Mouse (Mus musculus) layer of hippocampus, postnatal 25 days (tissue): Measurements from ENCODE around the gene Bnip3. TPM values are rescaled to one million over a fixed set of nuclear protein-coding genes. Genes with fewer than 3 reads are reported as not detected.

ENCODE experiments used
- DNase-seq, 2 experiments: peaks; one replicate each; pipeline ENCODE4 v3.0.0; 2022; ENCODE audit warnings: mixed read lengths in 2 of 2, low spot score in 1 of 2; ENCODE audit errors: extremely low spot score in 1 of 2
- total RNA-seq, 2 experiments: library from RNA; stranded (reverse); gene quantifications; 2 replicates each; pipeline ENCODE4 v1.2.3; 2021

The Bnip3 gene
- total RNA-seq, 2 experiments from 2014 or later = 110 to 115 TPM

DNA sequence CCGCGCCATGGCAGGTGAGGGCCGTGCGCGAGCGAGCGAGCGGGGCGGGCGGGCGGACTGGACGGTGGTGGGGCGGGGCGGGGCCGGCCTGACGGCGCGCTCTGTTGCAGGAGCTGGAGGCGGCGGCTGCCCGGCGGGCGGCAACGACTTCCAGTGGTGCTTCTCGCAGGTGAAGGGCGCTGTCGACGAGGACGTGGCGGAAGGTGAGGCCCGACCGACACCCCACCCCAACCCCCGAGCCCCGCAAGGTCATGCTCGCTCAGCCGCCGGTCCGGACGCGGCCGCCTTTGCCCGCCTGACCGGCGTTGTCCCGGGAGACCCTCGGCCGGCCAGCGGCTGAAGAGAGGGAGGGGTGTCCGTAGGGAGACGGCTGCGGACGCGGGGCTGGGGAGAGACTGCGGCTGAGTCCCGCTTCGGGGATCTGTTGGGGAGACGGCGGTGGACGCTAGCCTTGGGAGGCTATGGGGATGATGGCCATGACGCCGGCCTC lies 62.8 kb downstream of the Bnip3 start:
- peak in 1 of 2 experiments; percentile 31 for DNase-seq

DNA sequence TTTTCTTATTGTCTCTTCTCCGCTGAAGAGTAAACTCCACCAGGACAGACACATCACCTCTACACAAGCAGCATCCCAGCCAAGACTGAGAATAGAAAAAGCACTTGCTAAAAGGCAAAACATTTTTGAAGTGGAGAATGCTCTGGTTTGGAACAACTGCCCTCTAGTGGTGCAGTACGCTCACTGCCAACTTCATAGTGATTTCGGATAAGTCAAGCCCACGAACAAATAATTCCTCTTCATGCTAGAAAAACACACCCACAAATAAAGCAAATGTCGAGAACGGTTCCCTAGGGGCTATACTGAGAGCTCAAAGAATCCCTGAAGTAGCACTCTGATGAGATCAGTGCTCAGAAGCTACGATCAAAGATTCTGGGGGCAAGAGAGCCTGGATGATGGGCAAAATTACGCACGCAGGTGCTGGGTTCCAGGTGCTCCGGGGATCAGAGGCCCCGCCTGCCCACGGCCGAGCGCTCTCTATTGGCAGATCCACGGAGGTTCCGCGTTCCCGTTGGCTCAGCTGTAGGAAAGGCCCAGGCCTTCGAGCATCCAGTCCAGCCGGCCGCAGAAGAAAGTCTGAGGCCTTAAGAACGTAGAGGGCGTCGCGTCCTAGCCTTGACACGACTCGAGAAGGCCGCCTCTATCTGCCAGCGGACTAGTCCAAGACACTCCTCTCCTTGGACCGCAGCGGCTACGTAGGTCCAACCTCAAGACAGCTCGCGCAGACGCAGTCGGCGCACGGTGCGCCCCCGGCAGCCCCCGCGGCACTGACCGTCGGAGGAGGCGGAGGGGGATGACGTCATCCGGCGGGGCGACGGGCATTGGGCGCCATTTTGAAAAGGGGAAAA lies 63.6 kb downstream of the Bnip3 start, which contains the start of the genes Ppp2r2d and Mapk1ip1:
Gene Ppp2r2d, plus strand, starts transcription at position 536 of the 848 bp plus-strand sequence.
Gene Mapk1ip1, minus strand, starts transcription at position 730 of the 848 bp plus-strand sequence.
- DNase-seq = peak; percentile 93 to 97

DNA sequence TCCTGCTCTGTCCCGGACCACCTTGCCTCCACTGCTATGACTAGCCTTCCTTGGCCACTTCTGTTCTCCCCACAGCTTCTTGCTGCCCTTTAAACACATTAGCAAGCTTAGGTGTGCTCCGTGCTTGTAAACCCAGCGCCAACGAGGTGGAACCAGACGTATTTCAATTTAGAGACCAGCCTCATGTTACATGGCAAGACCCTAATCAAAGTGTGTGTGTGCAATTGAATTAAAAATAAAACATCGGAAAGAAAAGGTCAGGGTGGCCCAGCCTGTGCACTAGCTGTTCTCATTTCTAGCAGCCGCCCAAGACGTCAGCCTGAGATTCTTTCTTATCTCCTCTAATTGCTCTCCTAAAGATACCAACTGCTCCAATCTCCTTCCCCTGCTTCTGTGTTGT lies 64.2 kb downstream of the Bnip3 start:
- DNase-seq = no peak

DNA sequence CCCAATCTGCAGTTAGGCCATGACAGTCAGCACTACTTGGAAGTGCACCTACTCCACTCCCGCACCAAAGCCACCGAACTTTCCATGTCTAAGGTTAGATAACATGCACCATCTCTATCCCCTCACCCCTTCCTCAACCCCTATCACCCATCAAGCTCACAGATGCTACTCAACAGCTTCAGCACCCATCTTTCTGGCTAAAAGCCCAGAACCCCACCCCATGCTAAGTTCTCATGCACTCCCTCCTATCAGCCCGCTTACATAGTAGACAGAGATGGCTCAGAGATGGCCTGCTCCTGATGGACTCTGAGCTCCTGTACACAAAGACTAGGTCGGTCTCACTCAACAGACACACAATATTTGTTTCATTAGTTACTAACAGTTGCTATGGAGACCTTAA lies 65.9 kb downstream of the Bnip3 start:
- no peak for DNase-seq

DNA sequence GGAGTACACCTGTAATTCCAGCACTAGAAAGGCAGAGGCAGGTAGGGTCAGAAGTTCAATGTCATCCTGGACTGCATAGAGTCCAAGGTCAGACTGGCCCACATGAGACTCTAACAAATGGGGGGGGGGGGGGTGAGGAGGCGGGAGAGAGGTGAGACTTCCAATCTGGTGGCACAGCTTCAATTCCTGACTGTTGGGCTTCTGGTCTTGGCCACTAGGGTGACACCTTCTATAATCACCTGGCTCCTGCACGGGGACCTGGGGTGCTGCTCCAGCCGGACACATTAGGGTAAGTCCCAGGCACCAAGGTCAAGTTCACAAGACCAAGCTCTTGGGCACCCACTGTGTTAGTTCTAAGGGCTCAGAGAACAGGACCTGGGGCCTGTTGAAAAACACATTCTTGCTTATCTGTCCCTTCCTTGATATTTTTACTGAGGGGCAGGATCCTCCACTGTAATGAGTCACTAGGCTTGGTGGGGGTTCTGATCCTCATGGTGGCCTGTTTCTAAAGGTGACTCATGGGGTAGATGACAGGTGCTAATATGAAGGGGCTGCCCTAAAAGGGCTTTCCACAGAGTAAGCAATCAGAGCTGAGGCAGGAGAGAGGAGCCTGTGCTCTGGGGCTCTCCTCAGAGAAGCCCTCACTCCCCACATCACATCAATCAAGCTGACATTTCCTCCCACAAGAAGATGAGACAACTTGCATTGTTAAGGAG lies 67.7 kb downstream of the Bnip3 start:
- DNase-seq = no peak

Other genes starting within 250 kb of the Bnip3 start
- 10 to 100 TPM; 64.2 to 64.3 TPM for gene Ppp2r2d, start 63.4 kb downstream of the Bnip3 start, total RNA-seq
- gene Mapk1ip1, start 63.2 kb downstream of the Bnip3 start, total RNA-seq = 10 to 100 TPM; 36.9 to 50.0 TPM
- 10 to 100 TPM; 46.4 to 57.3 TPM for gene Jakmip3, start 31.2 kb upstream of the Bnip3 start, total RNA-seq
- 10 to 100 TPM; 63.9 to 72.4 TPM for gene Dpysl4, start 176.5 kb upstream of the Bnip3 start, total RNA-seq